Mouse (Mus musculus) myocyte (in vitro differentiated cells): ENCODE data around the gene Ugt1a10.

Experiments used
- CEBPB ChIP-seq: IDR thresholded peaks from 2 replicates; pipeline ENCODE4 v1.6.1; 2011; ENCODE audit warnings: mild to moderate bottlenecking, moderate library complexity; ENCODE audit not compliant: poor library complexity, insufficient read depth, severe bottlenecking
- MYOD1 ChIP-seq, 3 experiments: IDR thresholded peaks; one replicate each; pipeline ENCODE4 v1.6.1; 2011; ENCODE audit warnings: control low read depth in 2 of 3, low read depth in 2 of 3, mild to moderate bottlenecking in 2 of 3, moderate library complexity in 1 of 3; ENCODE audit not compliant: insufficient read length in 2 of 3, control insufficient read depth in 1 of 3
- POLR2A ChIP-seq: IDR thresholded peaks from one replicate; pipeline ENCODE4 v1.6.1; 2011; ENCODE audit warnings: low read depth, mild to moderate bottlenecking, control low read depth, moderate library complexity; ENCODE audit not compliant: insufficient read length
- POLR2AphosphoS2 ChIP-seq: IDR thresholded peaks from one replicate; pipeline ENCODE4 v1.6.1; 2011; ENCODE audit warnings: low read depth, control low read depth; ENCODE audit not compliant: insufficient read length
- REST ChIP-seq: IDR thresholded peaks from one replicate; pipeline ENCODE4 v1.6.1; 2011; ENCODE audit warnings: mild to moderate bottlenecking, control low read depth, moderate library complexity; ENCODE audit not compliant: insufficient read depth, insufficient read length
- TCF12 ChIP-seq: IDR thresholded peaks from one replicate; pipeline ENCODE4 v1.6.1; 2011; ENCODE audit warnings: mild to moderate bottlenecking, control low read depth; ENCODE audit not compliant: poor library complexity, insufficient read depth, severe bottlenecking
- USF1 ChIP-seq: IDR thresholded peaks from one replicate; pipeline ENCODE4 v1.6.1; 2011; ENCODE audit warnings: low read depth, mild to moderate bottlenecking, control low read depth, moderate library complexity

- no peak for TF ChIP-seq POLR2A
- TF ChIP-seq POLR2AphosphoS2 = no peak
- no peak for TF ChIP-seq USF1
- TF ChIP-seq REST = no peak
- no peak for TF ChIP-seq MYOD1 (IDR thresholded peaks at IDR 0.05; ENCODE audit: control insufficient read depth in 1 of 3, insufficient read length in 2 of 3, low read depth in 2 of 3)
- no peak for TF ChIP-seq CEBPB
- TF ChIP-seq TCF12 = no peak
Observed at GRCm38 (mm10) chr1:88055088-88055487, at the start of gene Ugt1a10.
